Mouse (Mus musculus) c-Kit-positive CD71-negative TER-119-negative erythroid progenitor cells, embryonic 14.5 days (primary cell): ENCODE data around the gene Robo1.
"Not testable (repeated sequence)": the region's sequence is repeated elsewhere in the genome, so short reads cannot be mapped to it uniquely, and the experiment has no call there.

Experiments used
- DNase-seq: peaks from one replicate; pipeline ENCODE4 v3.0.0-alpha.2; 2013; ENCODE audit warnings: low read depth

The Robo1 gene

GRCm38 (mm10) chr16:72444428-72445135, 136.5 kb downstream of the Robo1 start:
- no peak for DNase-seq

- no peak for DNase-seq
Measured at GRCm38 (mm10) chr16:72458155-72458554, 150.0 kb downstream of the Robo1 start.

- DNase-seq: no peak
Measured at GRCm38 (mm10) chr16:72458576-72458975, 150.5 kb downstream of the Robo1 start.

- DNase-seq: no peak
Measured at GRCm38 (mm10) chr16:72465696-72466095, 157.6 kb downstream of the Robo1 start.

GRCm38 (mm10) chr16:72470037-72470673, 162.0 kb downstream of the Robo1 start:
- no peak for DNase-seq

GRCm38 (mm10) chr16:72510716-72511199, 202.7 kb downstream of the Robo1 start:
- DNase-seq: no peak

- no peak for DNase-seq
Measured at GRCm38 (mm10) chr16:72531337-72531736, 223.2 kb downstream of the Robo1 start.

- DNase-seq: no peak
Measured at GRCm38 (mm10) chr16:72533900-72534571, 225.9 kb downstream of the Robo1 start.

GRCm38 (mm10) chr16:72538171-72538570, 230.1 kb downstream of the Robo1 start:
- DNase-seq: no peak

- no peak for DNase-seq
Measured at GRCm38 (mm10) chr16:72543928-72544327, 235.8 kb downstream of the Robo1 start.

GRCm38 (mm10) chr16:72544950-72545349, 236.8 kb downstream of the Robo1 start:
- DNase-seq: no peak

GRCm38 (mm10) chr16:72551672-72552243, 243.7 kb downstream of the Robo1 start:
- no peak for DNase-seq

GRCm38 (mm10) chr16:72553713-72554112, 245.6 kb downstream of the Robo1 start:
- no peak for DNase-seq

GRCm38 (mm10) chr16:72562149-72562548, 254.0 kb downstream of the Robo1 start:
- not testable (repeated sequence) for DNase-seq

- no peak for DNase-seq
Measured at GRCm38 (mm10) chr16:72563196-72563963, 255.3 kb downstream of the Robo1 start.

GRCm38 (mm10) chr16:72575171-72575570, 267.1 kb downstream of the Robo1 start:
- DNase-seq: no peak

- no peak for DNase-seq
Measured at GRCm38 (mm10) chr16:72576956-72577355, 268.9 kb downstream of the Robo1 start.

- no peak for DNase-seq
Measured at GRCm38 (mm10) chr16:72584454-72585159, 276.5 kb downstream of the Robo1 start.

- no peak for DNase-seq
Measured at GRCm38 (mm10) chr16:72585160-72585813, 277.2 kb downstream of the Robo1 start.

- no peak for DNase-seq
Measured at GRCm38 (mm10) chr16:72587376-72588072, 279.4 kb downstream of the Robo1 start.
